Mouse (Mus musculus): ENCODE data around the gene Fam174b. TPM values are rescaled to one million over a fixed set of nuclear protein-coding genes. Genes with fewer than 3 reads are reported as not detected.

Fam174b gene
- total and polyA plus RNA-seq, 3 experiments = not detected

DNA sequence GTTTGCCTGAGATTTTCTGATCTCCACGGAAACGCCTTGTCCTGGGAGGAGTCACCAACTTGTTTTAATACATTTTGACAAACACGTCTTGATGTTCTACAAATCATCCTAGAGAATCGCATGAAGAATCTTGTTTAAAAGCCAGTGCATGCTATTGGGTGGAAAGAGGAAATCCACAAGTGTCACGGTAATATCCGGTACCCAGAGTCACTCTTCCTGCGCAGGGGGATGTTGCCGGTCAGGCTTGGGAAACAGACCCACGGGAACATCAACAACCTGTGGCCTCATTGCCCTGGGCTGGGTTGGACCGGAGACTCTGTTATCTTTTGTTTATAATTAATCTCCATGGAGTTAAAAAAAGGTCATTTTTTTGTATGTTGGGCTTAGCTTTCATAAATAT lies 22.1 kb upstream of the Fam174b start:
- in situ Hi-C loops (cut with MboI; ENCODE audit: low pct_ligation_motif_present, low pct_unique_long_range_greater_than_20kb, low sequenced_read_pairs) = no loop called here

DNA sequence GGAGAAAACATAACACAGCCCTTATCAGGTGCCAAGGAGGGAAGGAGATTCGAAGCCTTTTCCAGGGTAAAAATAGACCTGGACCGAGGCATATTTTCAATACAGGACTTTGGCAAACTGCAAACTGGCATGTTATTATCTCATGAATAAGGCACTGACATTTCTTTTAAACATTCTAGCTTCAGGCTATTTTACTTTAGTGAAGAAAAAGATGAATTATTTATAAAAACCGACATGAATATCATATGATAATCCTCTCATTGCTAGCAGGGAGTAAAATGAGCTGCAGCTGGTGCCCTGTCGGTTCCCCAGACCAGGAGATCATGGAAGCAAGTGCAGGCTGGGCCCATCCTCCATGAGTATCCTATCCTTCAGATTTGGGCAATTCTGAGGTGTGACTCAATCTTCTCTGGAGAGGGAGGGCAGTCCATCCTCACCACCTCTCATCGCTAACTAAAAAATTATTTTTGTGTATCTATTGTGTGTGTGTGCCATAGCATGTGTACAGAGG lies 21.6 kb upstream of the Fam174b start:
- in situ Hi-C loops (cut with MboI; ENCODE audit: low pct_ligation_motif_present, low pct_unique_long_range_greater_than_20kb, low sequenced_read_pairs) = no loop called here
- Histone ChIP-seq H3K27ac (ENCODE audit: insufficient read depth, low read depth) (no peak overlapping the region), H3K4me2 (ENCODE audit: insufficient read depth, low read depth, poor library complexity, severe bottlenecking) (no peak overlapping the region), H3K9me3 (replicated peaks; ENCODE audit: low read length) (peaks cover 6% of the 10 kb centered on the region), H3K36me3 (replicated peaks in 1 of 2; ENCODE audit: control insufficient read depth in 1 of 2, insufficient read depth in 1 of 2, low read length in 1 of 2) (no peaks in the 10 kb centered on the region), H3K4me3 (replicated peaks in 1 of 3; ENCODE audit: low read depth in 2 of 3, low read length in 2 of 3, poor library complexity in 1 of 3) (no peak overlapping the region), H3K79me2 (replicated peaks; ENCODE audit: control insufficient read depth, extremely low read depth, insufficient read depth, poor library complexity, severe bottlenecking) (no peaks in the 10 kb centered on the region), H3K27me3 (replicated peaks) (peaks cover 52% of the 10 kb centered on the region), H3K9ac (ENCODE audit: insufficient read depth, low read depth) (no peak overlapping the region), H3K4me1 (ENCODE audit: control insufficient read depth in 1 of 2, insufficient read depth in 2 of 2) (no peaks in the 10 kb centered on the region)
- dilution Hi-C loops (cut with MboI; ENCODE audit: extremely low pct_ligation_motif_present, extremely low pct_unique_long_range_greater_than_20kb, low sequenced_read_pairs) = no loop called here
- DNase-seq (ENCODE audit: extremely low read depth) = no peak
- no peak for TF ChIP-seq ZKSCAN1 (IDR thresholded peaks at IDR 0.05; ENCODE audit: borderline replicate concordance, low read depth, low read length)
- no peak for TF ChIP-seq CTCF (conservative IDR thresholded peaks at IDR 0.05 in 1 of 2, IDR thresholded peaks at IDR 0.05 in 1 of 2; ENCODE audit: low read depth in 2 of 2, low read length in 2 of 2)
- TF ChIP-seq USF1 (IDR thresholded peaks at IDR 0.05; ENCODE audit: low read depth, low read length) = no peak
- no peak for TF ChIP-seq RCOR1 (conservative IDR thresholded peaks at IDR 0.05; ENCODE audit: low read depth, low read length)
- TF ChIP-seq SIN3A (IDR thresholded peaks at IDR 0.05; ENCODE audit: low read length) = no peak
- no peak for TF ChIP-seq EP300 (IDR thresholded peaks at IDR 0.05; ENCODE audit: low read length)
- no peak for TF ChIP-seq MYC (IDR thresholded peaks at IDR 0.05; ENCODE audit: low read depth, low read length)
- no peak for TF ChIP-seq IRF4 (IDR thresholded peaks at IDR 0.05; ENCODE audit: low read depth, low read length)
- TF ChIP-seq E2F4 (IDR thresholded peaks at IDR 0.05; ENCODE audit: insufficient replicate concordance, low read depth, low read length) = no peak
- no peak for TF ChIP-seq CHD2 (IDR thresholded peaks at IDR 0.05; ENCODE audit: low read length)
- TF ChIP-seq POLR2A (IDR thresholded peaks at IDR 0.05; ENCODE audit: low read depth, low read length) = no peak
- TF ChIP-seq MAX (IDR thresholded peaks at IDR 0.05; ENCODE audit: low read length) = no peak
- TF ChIP-seq BHLHE40 (IDR thresholded peaks at IDR 0.05; ENCODE audit: low read depth, low read length) = no peak
- no peak for TF ChIP-seq GABPA (IDR thresholded peaks at IDR 0.05; ENCODE audit: insufficient replicate concordance, low read depth, low read length)
- no peak for TF ChIP-seq UBTF (IDR thresholded peaks at IDR 0.05; ENCODE audit: low read depth, low read length)
- TF ChIP-seq ZMIZ1 (IDR thresholded peaks at IDR 0.05; ENCODE audit: low read depth, low read length) = no peak
- no peak for TF ChIP-seq SMC3 (IDR thresholded peaks at IDR 0.05; ENCODE audit: low read depth, low read length)
- TF ChIP-seq NELFE (IDR thresholded peaks at IDR 0.05; ENCODE audit: low read depth, low read length) = no peak
- no peak for TF ChIP-seq JUN (IDR thresholded peaks at IDR 0.05; ENCODE audit: insufficient read depth, low read depth, low read length)
- no peak for TF ChIP-seq ZNF384 (IDR thresholded peaks at IDR 0.05; ENCODE audit: low read depth, low read length)

More for the DNA sequence above, 22.1 kb upstream of the Fam174b start:
- dilution Hi-C loops (cut with MboI; ENCODE audit: extremely low pct_ligation_motif_present, extremely low pct_unique_long_range_greater_than_20kb, low sequenced_read_pairs) = no loop called here
- Histone ChIP-seq H3K79me2 (replicated peaks; ENCODE audit: control insufficient read depth, extremely low read depth, insufficient read depth, poor library complexity, severe bottlenecking) (no peaks in the 10 kb centered on the region), H3K4me3 (replicated peaks in 1 of 3; ENCODE audit: low read depth in 2 of 3, low read length in 2 of 3, poor library complexity in 1 of 3) (no peak overlapping the region), H3K27ac (ENCODE audit: insufficient read depth, low read depth) (no peak overlapping the region), H3K4me1 (ENCODE audit: control insufficient read depth in 1 of 2, insufficient read depth in 2 of 2) (no peaks in the 10 kb centered on the region), H3K27me3 (replicated peaks) (peaks cover 48% of the 10 kb centered on the region), H3K36me3 (replicated peaks in 1 of 2; ENCODE audit: control insufficient read depth in 1 of 2, insufficient read depth in 1 of 2, low read length in 1 of 2) (no peaks in the 10 kb centered on the region), H3K9me3 (replicated peaks; ENCODE audit: low read length) (peaks cover 6% of the 10 kb centered on the region), H3K9ac (ENCODE audit: insufficient read depth, low read depth) (no peak overlapping the region), H3K4me2 (ENCODE audit: insufficient read depth, low read depth, poor library complexity, severe bottlenecking) (no peak overlapping the region)
- DNase-seq (ENCODE audit: extremely low read depth) = no peak
- TF ChIP-seq KAT2A (IDR thresholded peaks at IDR 0.05; ENCODE audit: insufficient replicate concordance, low read length) = no peak
- no peak for TF ChIP-seq ELF1 (IDR thresholded peaks at IDR 0.05; ENCODE audit: low read depth, low read length)
- TF ChIP-seq ZMIZ1 (IDR thresholded peaks at IDR 0.05; ENCODE audit: low read depth, low read length) = no peak
- no peak for TF ChIP-seq USF1 (IDR thresholded peaks at IDR 0.05; ENCODE audit: low read depth, low read length)
- no peak for TF ChIP-seq MAX (IDR thresholded peaks at IDR 0.05; ENCODE audit: low read length)

All from CH12.LX (cell line).